Mouse (Mus musculus) heart, embryonic 15.5 days (tissue): ENCODE data around the gene Spint2. TPM values are rescaled to one million over a fixed set of nuclear protein-coding genes. Genes with fewer than 3 reads are reported as not detected.

Experiments
- ATAC-seq: fragments of 200-750 bp; cut with Nextera tagmentation; replicated peaks from 2 replicates; pipeline ENCODE4 v1.8.0; 2017; ENCODE audit warnings: low read depth, moderate TSS enrichment; ENCODE audit not compliant: insufficient number of reproducible peaks, insufficient read depth, low FRiP score
- H3K27ac ChIP-seq: fragments of 300-500 bp; sonication (generic); 2 replicates; pipeline ENCODE4 v1.5.1; 2015; ENCODE audit warnings: mild to moderate bottlenecking, inconsistent platforms
- H3K27me3 ChIP-seq: fragments of 300-500 bp; sonication (generic); 2 replicates; pipeline ENCODE4 v1.6.1; 2015; ENCODE audit warnings: inconsistent platforms
- H3K36me3 ChIP-seq: fragments of 300-500 bp; sonication (generic); 2 replicates; pipeline ENCODE4 v1.6.1; 2015; ENCODE audit warnings: mild to moderate bottlenecking, inconsistent platforms
- H3K4me1 ChIP-seq: fragments of 300-500 bp; sonication (generic); replicated peaks from 2 replicates; pipeline ENCODE4 v1.6.1; 2015; ENCODE audit warnings: inconsistent platforms
- H3K4me2 ChIP-seq: fragments of 300-500 bp; sonication (generic); 2 replicates; pipeline ENCODE4 v1.6.1; 2015; ENCODE audit warnings: inconsistent platforms, mild to moderate bottlenecking, moderate library complexity
- H3K4me3 ChIP-seq: fragments of 300-500 bp; sonication (generic); 2 replicates; pipeline ENCODE4 v1.5.1; 2015; ENCODE audit warnings: mild to moderate bottlenecking, inconsistent platforms
- H3K9ac ChIP-seq: fragments of 300-500 bp; sonication (generic); 2 replicates; pipeline ENCODE4 v1.6.1; 2015; ENCODE audit warnings: mild to moderate bottlenecking, inconsistent platforms
- H3K9me3 ChIP-seq: fragments of 300-500 bp; sonication (generic); replicated peaks from 2 replicates; pipeline ENCODE4 v1.6.1; 2016; ENCODE audit warnings: inconsistent platforms
- WGBS: fragments of 180-500 bp; shearing (Covaris S2); methylation state at CpG from one replicate; pipeline ENCODE4 v1.1.7; 2015; ENCODE audit warnings: mixed read lengths; 5-methylcytosine and 5-hydroxymethylcytosine counted together
- polyA plus RNA-seq: library from polyadenylated mRNA; unstranded; fragments of >200 nt; fragmentation: Nextera tagmentation; extraction: Ambion mirVana; gene quantifications from 2 replicates; pipeline ENCODE4 v1.2.1, GENCODE M21; 2015

Spint2 gene
- polyA plus RNA-seq, 1 experiment from 2014 or later = 77.9 TPM

DNA sequence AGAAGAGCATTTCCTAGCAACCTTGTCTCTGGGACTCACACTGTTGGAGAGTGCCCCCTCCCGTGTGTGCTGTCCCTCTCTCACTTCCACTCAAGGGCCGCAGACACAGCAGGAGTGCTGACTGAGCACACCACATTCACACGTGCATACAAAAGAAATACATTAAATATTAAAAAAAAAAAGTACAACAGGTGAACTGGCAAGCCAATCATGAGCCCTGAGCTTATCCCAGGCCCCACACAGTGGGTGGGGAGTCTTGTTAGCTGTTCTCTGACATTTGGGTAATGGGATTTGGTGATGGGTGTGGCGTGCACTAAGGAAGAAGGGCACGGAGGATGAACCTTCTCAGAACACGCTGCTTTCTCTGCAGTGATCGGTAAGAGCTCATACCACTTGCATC is 20.9 kb upstream of the Spint2 start:
- Histone ChIP-seq H3K36me3 (no peaks in the 10 kb centered on the region), H3K4me2 (no peak overlapping the region), H3K4me3 (no peak overlapping the region), H3K27ac (no peak overlapping the region), H3K9ac (no peak overlapping the region), H3K9me3 (no peaks in the 10 kb centered on the region), H3K27me3 (peaks cover 67% of the 10 kb centered on the region), H3K4me1 (peaks cover 29% of the 10 kb centered on the region)
- WGBS = 57% methylated on average over 7 of the region's 7 CpGs
- no peak for ATAC-seq

DNA sequence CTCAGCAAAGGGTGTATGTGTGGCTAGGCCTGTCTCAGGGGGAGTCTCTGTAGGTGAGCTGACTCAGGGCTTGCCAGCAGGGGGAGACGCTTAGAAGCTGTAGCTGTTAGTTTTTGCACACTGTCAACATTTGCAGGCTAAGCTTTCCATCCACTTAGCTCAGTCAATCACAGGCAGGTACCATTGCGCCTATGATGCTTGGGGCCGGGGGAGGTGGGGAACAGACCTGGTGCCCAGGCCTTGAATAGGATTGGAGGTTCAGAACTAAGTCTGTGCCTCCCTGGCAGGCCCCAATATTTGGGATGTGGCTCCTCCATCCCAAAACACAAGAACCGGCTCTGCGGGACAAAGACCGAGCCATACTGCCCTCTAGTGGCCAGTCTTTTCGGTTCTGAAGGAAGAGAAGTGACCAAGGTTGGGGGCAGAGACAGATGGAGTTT is 19.4 kb upstream of the Spint2 start:
- no peak overlapping the region for H3K4me3 ChIP-seq
- H3K9me3 ChIP-seq = no peaks in the 10 kb centered on the region
- H3K36me3 ChIP-seq = no peaks in the 10 kb centered on the region
- ATAC-seq = no peak
- peaks cover 63% of the 10 kb centered on the region for H3K27me3 ChIP-seq
- no peak overlapping the region for H3K27ac ChIP-seq
- H3K4me2 ChIP-seq = no peak overlapping the region
- H3K4me1 ChIP-seq = peaks cover 26% of the 10 kb centered on the region
- no peak overlapping the region for H3K9ac ChIP-seq
- 2% methylated on average over 7 of the region's 7 CpGs for WGBS

DNA sequence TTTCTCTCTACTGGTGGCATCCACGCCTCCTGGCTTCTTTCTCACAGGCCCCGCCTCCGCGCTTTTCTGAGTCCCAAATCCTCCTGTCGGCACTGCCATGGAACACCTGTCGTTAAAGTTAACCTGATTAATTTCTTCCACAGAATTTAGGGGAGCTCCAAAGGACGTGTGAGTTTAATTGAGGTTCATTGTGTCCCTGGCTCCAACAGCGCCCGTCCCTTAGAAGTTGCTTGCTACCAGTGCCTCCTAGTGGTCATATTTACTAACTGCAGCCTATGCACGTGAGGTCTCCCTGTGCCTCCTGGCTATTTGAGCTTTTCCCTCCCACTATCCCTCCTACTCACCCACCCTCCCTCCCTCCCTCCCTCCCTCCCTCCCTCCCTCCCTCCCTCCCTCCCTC is 15.3 kb upstream of the Spint2 start:
- ATAC-seq = no peak
- peaks cover 13% of the 10 kb centered on the region for H3K4me1 ChIP-seq
- 10% methylated on average over 10 of the region's 10 CpGs for WGBS
- no peak overlapping the region for H3K9ac ChIP-seq
- H3K36me3 ChIP-seq = no peaks in the 10 kb centered on the region
- no peak overlapping the region for H3K4me3 ChIP-seq
- H3K27me3 ChIP-seq = peaks cover 22% of the 10 kb centered on the region
- H3K4me2 ChIP-seq = no peak overlapping the region
- no peak overlapping the region for H3K27ac ChIP-seq
- H3K9me3 ChIP-seq = no peaks in the 10 kb centered on the region

DNA sequence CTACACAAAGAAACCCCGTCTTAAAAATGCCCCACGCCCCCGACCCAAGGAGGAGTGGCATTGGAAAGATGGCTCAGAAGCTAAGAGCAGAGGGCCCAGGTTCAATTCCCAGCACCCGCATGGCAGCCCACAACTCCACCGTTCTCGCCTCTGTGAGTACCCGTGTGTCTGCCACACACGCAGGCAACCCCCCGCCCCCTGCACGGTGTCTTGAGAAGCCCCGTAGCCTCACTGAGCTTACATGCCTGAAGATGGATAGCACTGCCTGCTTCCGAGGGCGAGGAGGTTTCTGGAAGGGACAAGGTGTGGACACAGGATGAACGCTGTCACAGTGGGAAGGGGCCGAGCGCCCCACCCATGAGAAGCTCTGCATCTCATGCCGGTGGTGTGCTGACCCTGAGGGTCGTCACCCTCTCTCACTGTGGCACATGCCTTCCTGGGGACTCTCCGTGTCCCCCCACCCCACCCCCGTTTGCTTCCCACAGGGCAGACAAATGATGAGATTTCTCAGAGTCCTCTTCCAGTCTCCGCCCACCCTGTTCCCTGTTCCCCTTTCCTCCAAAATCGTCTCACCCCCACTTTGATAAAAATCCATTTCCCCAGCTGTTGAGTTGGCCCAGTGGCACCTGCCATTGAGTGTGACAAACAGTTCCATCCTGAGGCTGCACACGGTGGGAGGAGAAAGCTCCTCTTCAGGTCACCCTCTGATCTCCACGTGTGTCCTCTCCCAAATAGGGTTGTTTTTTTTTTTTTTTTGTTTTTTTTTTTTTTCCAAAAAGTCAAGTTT is 14.3 kb upstream of the Spint2 start:
- Histone ChIP-seq H3K4me3 (no peak overlapping the region), H3K27me3 (peaks cover 18% of the 10 kb centered on the region), H3K4me2 (no peak overlapping the region), H3K4me1 (peaks cover 17% of the 10 kb centered on the region), H3K9ac (no peak overlapping the region), H3K36me3 (no peaks in the 10 kb centered on the region), H3K9me3 (no peaks in the 10 kb centered on the region), H3K27ac (no peak overlapping the region)
- 72% methylated on average over 24 of the region's 24 CpGs for WGBS
- no peak for ATAC-seq

DNA sequence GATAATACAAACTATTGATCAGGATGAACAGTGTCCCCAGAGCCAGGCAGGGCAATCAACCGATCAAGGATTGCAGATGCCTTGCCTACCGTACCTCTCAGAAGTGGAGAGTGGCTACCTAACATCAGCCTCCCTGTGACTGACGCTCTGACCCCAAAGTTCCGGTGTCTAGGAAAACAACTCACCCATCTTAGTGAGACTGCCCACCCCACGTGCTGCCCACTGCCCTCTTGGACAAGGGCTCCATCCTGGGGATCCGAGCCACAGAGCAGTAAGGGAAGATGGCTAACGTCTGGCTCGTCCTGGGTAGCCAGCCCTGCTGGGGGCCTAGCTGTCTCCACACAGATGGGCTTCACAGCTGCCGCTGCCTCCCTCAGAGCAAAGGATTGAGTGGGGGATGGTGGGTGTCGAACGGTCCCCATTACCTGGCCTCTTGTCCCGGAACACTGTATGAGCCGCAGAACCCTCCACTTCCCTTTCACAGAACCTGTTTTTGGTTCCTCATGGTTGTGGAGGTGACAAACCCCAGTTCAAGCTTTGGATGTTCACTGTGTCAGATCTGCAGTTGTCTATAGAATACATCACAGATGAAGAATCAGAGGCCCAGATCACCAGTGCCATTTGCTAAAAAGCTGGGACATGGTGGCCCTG is 12.5 kb upstream of the Spint2 start:
- no peaks in the 10 kb centered on the region for H3K9me3 ChIP-seq
- H3K36me3 ChIP-seq = no peaks in the 10 kb centered on the region
- no peak overlapping the region for H3K4me3 ChIP-seq
- WGBS = 66% methylated on average over 13 of the region's 13 CpGs
- H3K27ac ChIP-seq = no peak overlapping the region
- no peak overlapping the region for H3K4me2 ChIP-seq
- ATAC-seq = no peak
- H3K27me3 ChIP-seq = peaks cover 8% of the 10 kb centered on the region
- H3K9ac ChIP-seq = no peak overlapping the region
- peaks cover 31% of the 10 kb centered on the region for H3K4me1 ChIP-seq

DNA sequence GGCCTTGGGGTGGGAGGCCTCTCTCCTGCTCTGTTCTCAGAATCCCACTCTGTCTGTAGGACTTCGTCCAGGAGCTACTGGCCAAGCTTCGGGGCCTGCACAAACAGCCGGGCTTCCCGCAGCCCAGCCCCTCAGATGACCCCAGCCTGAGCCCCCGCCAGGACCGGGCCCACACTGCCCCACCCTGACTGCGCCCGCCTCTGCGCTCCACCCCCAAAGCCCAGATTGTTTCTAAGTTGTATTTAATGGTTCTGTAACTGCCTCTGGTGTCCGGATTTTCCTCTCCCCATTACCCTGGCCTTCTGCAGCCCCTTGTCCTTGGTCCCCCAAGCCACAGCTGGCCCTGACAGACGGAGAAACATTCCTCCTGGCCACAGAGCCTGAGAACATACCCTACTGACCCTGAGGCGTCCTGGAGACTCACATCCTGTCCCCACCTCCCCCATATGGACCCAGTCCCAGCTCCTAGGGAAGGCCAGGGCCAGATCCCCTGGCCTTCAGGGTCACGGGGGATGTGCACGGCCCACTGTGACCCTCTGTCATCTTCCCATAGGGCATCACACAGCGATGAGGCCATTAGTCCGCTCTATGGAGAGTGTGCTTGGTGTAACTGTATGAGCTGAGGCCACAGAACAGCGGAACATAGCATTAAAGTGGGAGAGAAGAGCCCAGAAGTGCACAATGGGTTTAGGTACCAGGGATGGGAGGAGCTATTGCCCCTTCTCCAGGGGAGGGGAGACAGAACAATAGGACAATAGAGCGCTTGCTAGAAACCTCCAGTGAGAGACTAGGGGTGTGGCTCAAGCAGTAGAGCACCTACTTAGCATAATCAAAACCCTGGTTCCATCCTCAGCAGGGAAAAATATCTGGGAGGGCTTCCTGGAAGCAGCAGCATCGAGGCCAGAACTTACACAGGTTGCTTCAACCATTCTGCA is 11.7 kb upstream of the Spint2 start:
- Histone ChIP-seq H3K4me3 (no peak overlapping the region), H3K4me1 (peaks cover 39% of the 10 kb centered on the region), H3K4me2 (no peak overlapping the region), H3K9ac (no peak overlapping the region), H3K27me3 (peaks cover 11% of the 10 kb centered on the region), H3K27ac (peak overlapping the region; percentile 65), H3K36me3 (no peaks in the 10 kb centered on the region), H3K9me3 (no peaks in the 10 kb centered on the region)
- no peak; the same call in 1 of the 2 replicates for ATAC-seq
- 45% methylated on average over 19 of the region's 19 CpGs for WGBS

DNA sequence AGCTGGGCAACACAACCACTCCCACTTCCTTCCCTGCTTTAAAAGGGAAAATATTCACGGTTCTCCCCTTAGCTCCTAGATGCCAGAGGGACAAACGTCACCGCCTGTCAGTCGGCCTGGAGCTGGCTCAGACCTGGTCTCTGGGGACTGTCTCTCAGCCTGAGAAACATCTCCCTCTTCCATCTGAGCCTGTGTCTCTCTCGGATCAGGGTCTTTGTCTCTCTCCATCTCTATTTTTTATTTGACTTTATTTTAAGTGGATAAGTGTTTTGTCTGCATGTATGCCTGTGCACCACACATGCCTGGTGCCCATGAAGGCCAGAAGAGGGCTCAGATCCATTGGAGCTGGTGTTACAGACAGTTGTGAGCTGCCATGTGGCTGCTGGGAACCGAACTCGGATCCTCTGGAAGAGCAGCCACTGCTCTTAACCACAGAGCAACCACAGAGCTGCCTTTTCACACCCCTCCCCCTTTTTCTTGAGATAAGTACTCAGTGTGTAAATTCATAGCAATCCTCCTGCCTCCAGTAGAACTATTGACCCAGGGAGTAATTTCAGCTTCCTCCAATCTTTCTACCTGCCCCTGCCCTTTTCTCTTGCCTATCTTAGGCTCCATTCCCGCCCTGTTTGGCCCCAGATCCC is 10.9 kb upstream of the Spint2 start:
- Histone ChIP-seq H3K4me1 (peaks cover 39% of the 10 kb centered on the region), H3K36me3 (no peaks in the 10 kb centered on the region), H3K27me3 (peaks cover 12% of the 10 kb centered on the region), H3K4me2 (peak overlapping the region; percentile 16; the same call in 1 of the 2 replicates), H3K4me3 (no peak overlapping the region), H3K27ac (peak overlapping the region; percentile 65), H3K9ac (no peak overlapping the region), H3K9me3 (no peaks in the 10 kb centered on the region)
- peak; percentile 36; the same call in 1 of the 2 replicates for ATAC-seq
- 30% methylated on average over 8 of the region's 8 CpGs for WGBS

DNA sequence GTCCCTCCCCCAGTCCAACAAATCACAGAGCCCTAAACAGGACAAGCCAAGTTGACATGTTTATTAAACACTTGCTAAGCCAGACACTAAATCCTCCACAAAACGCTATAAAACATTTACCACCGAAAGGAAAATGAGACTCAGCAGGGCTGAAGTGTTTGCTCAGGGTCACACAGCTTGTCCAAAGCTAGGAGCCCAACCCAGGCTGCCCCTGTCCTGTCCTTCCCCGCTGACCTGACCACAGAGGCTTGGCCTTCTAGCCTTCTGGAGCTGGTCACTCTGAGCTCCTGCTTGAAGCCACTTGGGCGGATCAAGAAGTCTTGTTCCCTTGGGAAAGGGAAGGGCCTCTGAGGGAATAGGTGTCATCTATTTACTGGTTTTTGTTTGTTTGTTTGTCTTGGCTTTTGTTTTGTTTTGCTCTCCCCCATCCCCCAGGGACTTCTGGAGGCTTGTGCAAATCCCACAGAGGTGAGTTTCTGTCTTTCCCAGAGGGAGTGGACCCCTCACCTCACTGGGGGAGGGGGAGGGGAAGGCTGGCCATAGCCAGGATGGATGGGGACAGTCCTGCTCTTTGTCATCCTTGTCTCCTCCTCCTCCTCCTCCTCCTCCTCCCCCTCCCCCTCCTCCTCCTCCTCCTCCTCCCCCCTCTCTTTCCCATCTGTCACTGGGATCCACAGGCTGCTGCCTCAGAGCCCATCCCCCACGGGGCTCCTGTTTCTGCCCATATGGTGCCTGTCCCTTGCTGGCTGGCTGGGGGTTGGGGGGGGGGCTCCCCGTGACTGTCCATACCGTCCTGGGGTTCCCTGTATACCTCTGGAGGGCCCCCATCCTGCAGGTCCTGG is 10.1 kb upstream of the Spint2 start:
- H3K4me2 ChIP-seq = peak overlapping the region; percentile 95; the same call in 1 of the 2 replicates
- H3K27me3 ChIP-seq = peaks cover 12% of the 10 kb centered on the region; the same call in 1 of the 2 replicates
- peak overlapping the region; percentile 69 for H3K27ac ChIP-seq
- no peaks in the 10 kb centered on the region for H3K36me3 ChIP-seq
- WGBS = 31% methylated on average over 6 of the region's 7 CpGs
- H3K9ac ChIP-seq = no peak overlapping the region
- no peak overlapping the region for H3K4me3 ChIP-seq
- H3K9me3 ChIP-seq = no peaks in the 10 kb centered on the region
- H3K4me1 ChIP-seq = peaks cover 37% of the 10 kb centered on the region
- no peak for ATAC-seq

DNA sequence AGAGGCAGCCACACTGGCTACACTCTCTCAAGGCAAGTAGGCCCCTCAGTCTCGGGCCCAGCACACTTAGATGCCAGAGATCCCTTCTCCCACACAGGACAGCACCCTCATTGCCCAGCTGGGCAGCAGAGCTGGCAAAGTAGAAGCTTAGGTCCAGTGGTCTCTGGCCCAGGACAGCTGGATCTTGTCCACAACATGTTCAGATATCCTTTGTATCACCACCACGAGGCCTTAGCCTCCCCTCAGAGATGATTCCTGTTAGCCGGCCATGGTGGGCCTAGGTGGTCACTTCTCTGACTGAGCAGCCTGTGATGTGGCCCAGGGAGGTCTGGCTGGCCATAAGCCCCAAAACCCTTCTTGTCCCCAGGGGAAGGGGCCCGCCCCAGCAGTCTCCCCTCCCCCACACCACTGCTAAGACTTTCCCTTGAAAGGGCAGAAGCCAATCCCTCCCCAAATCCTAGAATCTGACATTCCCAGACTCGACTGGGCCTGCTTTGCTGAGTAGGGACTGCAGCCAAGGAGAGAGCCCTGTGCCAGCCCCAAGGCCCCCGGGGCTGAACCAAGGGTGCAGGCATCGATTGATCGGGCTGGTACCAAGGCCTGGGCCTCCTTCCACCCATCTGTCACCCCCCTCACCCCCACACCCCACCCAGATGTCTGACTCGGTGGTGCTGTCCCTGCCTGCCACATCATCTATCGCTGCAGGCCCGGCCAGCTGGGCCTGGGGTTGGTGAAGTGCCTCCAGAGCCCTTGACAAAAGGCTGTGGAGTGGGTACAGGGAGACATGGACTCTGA is 9.2 kb upstream of the Spint2 start:
- peaks cover 12% of the 10 kb centered on the region; the same call in 1 of the 2 replicates for H3K27me3 ChIP-seq
- H3K4me2 ChIP-seq = peak overlapping the region; percentile 95
- 55% methylated on average over 11 of the region's 11 CpGs for WGBS
- peak overlapping the region; percentile 34 for H3K9ac ChIP-seq
- no peaks in the 10 kb centered on the region for H3K9me3 ChIP-seq
- peaks cover 37% of the 10 kb centered on the region for H3K4me1 ChIP-seq
- H3K4me3 ChIP-seq = peak overlapping the region; percentile 69
- no peak for ATAC-seq
- H3K27ac ChIP-seq = peak overlapping the region; percentile 69
- no peaks in the 10 kb centered on the region for H3K36me3 ChIP-seq
